Mouse (Mus musculus) urinary bladder, postnatal 36 days (tissue): ENCODE measurements around the gene Olfr272.

Experiments used
- DNase-seq, 2 experiments: peaks; one replicate each; pipeline ENCODE4 v3.0.0; 2022; ENCODE audit warnings: low spot score in 2 of 2, mixed read lengths in 1 of 2

Gene Olfr272

DNA sequence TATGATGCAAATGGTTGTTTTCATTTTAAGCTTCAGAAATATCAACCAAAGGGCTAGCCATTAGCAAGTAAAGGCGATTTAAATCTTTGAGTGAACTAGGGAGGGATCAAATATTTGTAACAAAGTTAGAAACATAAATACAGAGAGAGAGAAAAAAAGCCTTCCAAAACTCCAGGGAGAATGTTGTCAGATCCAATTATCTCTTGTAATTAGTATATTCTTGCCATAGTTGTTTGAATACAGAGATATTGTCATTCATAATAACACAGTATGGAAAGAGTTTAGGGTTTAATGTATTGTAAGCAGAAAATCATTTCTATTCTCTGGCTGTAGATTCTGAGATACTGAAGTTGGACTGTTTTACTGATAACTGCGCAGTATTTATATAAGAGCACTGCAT lies at the start of gene Olfr272:
TSS of gene Olfr272 (minus strand) at position 101 of the 400 bp plus-strand sequence.
- no peak for DNase-seq

GRCm38 (mm10) chr4:52964247-52964646 lies 45.3 kb upstream of the Olfr272 start, which contains the start of gene Olfr270:
Gene Olfr270 (plus strand): TSS chr4:52964547.
- no peak for DNase-seq

- no peak for DNase-seq
These were observed 39.7 kb upstream of the Olfr272 start for GRCm38 (mm10) chr4:52958693-52959092.

- no peak for DNase-seq
These were observed 30.0 kb upstream of the Olfr272 start for GRCm38 (mm10) chr4:52949005-52949404.

GRCm38 (mm10) chr4:52946665-52947064 lies 27.7 kb upstream of the Olfr272 start:
- no peak for DNase-seq

DNA sequence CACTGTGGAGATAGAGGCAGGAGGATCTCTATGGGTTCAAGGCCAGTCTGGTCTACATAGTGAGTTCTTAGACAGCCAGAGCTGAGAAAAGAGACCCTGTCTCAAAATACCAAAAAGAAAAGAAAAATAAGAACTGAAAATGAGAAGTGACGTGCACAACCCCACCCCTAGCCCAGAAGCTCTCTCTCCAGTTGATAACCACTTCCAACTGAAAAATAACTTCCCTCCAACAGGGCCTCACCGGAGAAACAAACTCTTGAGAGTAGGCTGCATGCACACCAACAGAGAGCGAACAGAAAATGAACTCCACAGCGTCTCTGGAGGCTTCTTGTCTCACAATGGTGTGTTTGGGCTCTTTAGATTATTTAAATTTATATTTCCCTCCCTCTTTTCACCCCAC lies 11.5 kb upstream of the Olfr272 start:
- DNase-seq: no peak

DNA sequence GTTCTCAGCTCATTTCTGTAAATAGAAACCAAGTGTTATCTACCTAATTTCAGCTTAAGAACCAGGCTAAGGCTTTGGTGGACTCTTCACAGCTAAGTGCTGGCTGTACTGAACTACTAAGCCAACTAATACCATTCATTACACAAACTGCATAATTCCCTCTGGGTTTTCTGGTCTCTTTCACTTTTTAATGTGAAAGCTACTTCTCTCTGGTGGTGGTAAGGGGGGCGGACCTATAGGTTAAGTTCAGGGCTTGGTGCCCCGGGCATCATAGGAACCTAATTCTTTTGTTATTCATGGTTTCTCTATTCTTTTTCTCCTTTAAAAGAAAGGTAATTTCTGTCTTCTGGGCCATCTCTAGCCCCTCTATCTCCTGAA lies 1.7 kb downstream of the Olfr272 start:
- DNase-seq: no peak

GRCm38 (mm10) chr4:52916659-52917310 lies 2.2 kb downstream of the Olfr272 start:
- DNase-seq: no peak

- DNase-seq: no peak
These were observed 6.6 kb downstream of the Olfr272 start for GRCm38 (mm10) chr4:52912409-52912808.

GRCm38 (mm10) chr4:52909542-52909941 lies 9.4 kb downstream of the Olfr272 start:
- no peak for DNase-seq

DNA sequence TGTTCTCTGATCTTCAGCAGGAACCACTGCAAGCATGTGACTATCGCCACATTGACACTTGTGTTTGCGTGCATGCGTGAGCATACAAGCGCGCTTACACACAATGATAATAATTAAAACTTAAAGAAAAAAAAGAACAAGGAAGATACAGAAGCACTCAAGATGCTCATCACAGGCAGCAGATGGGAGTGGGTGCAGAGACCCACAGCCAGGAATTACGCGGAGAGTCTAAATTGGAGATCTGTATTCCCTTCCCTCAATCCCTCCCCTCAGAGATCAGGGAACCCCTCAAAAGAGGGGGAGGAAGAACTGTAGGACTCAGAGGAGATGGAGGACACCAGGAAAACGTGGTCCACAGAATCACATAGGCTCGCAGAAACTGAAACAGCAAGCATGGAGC lies 54.8 kb downstream of the Olfr272 start:
- DNase-seq: no peak
